Mouse (Mus musculus) bone marrow macrophage, adult 2 months (primary cell): ENCODE results near the gene Slc35e2.

Experiments
- CTCF ChIP-seq: IDR thresholded peaks from 2 replicates; pipeline ENCODE4 v1.5.1; 2012; ENCODE audit warnings: low read depth, mild to moderate bottlenecking, low read length, moderate library complexity
- POLR2A ChIP-seq: IDR thresholded peaks from 2 replicates; pipeline ENCODE4 v1.6.1; 2012; ENCODE audit warnings: mild to moderate bottlenecking, low read depth, low read length, borderline replicate concordance

- TF ChIP-seq POLR2A, result no peak
- no peak for TF ChIP-seq CTCF
Observed at GRCm38 (mm10) chr4:155582279-155582905, 18.8 kb upstream of the Slc35e2 start.
